Mouse (Mus musculus) olfactory bulb, adult 2 months (tissue): ENCODE data around the gene Zfyve27.

Experiments used
- CTCF ChIP-seq: fragments of 200-500 bp; IDR thresholded peaks from 2 replicates; pipeline ENCODE4 v1.5.1; 2012; ENCODE audit warnings: low read depth, mild to moderate bottlenecking, low read length, moderate library complexity; ENCODE audit not compliant: insufficient read depth
- POLR2A ChIP-seq: fragments of 200-500 bp; IDR thresholded peaks from 2 replicates; pipeline ENCODE4 v1.6.1; 2012; ENCODE audit warnings: mild to moderate bottlenecking, low read depth, low read length, moderate library complexity; ENCODE audit not compliant: insufficient read depth

DNA sequence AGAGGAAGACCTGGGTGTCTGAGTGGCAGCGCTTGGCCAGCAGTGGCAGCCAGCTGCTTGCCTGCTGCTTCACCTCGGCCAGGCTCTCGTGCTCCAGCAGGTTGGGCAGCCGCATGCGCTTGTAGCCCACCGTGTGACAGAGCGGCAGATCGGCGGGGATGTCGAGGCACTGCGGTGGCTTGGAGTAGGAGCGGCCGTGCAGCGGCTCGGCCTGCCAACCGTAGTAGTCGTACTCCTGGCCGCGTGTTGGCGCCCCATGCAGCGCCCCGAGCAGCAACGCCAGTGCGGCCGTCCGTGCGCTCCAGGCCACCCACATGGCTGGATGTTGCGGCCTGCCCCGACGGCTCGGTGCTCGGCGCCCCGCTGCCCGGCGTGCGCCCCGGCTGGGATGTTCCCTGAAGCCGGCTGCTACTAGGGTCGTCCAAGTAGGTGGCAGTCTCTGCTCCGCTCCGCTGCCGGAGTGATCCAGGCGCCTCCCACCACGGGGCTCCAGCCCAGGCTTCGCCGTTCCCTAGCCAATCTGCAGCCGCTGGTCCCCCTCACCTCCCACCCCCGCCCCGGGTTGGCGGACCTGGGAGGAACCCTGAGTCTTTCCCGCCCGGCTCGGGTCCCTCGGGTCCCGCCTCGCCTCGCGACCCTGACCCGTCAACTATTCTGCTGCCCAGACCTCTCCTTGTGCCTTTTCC is 38.1 kb downstream of the Zfyve27 start, which contains the start of gene Sfrp5:
- TF ChIP-seq POLR2A (no peak), CTCF (no peak)
